Mouse (Mus musculus): ENCODE results near the gene Pcsk2. TPM values are rescaled to one million over a fixed set of nuclear protein-coding genes. Genes with fewer than 3 reads are reported as not detected.

Gene Pcsk2
- total RNA-seq, 2 experiments from 2014 or later, result not detected

GRCm38 (mm10) chr2:143812262-143812661 lies 266.3 kb downstream of the Pcsk2 start:
- DNase-seq (ENCODE audit: low spot score), result no peak
- intact Hi-C loops (cut with DNase I), result no loop called here

- no peak for DNase-seq (ENCODE audit: low spot score)
- intact Hi-C loops (cut with DNase I), result no loop called here
These were observed 267.5 kb downstream of the Pcsk2 start for GRCm38 (mm10) chr2:143813461-143813860.

GRCm38 (mm10) chr2:143831645-143832044 lies 285.7 kb downstream of the Pcsk2 start:
- intact Hi-C loops (cut with DNase I), result no loop called here

GRCm38 (mm10) chr2:143832721-143833120 lies 286.8 kb downstream of the Pcsk2 start:
- intact Hi-C loops (cut with DNase I), result no loop called here
- no peak for DNase-seq (ENCODE audit: low spot score)

More at GRCm38 (mm10) chr2:143831645-143832044, 285.7 kb downstream of the Pcsk2 start:
- DNase-seq (ENCODE audit: low spot score), result no peak

GRCm38 (mm10) chr2:143834082-143834481 lies 288.1 kb downstream of the Pcsk2 start:
- intact Hi-C loops (cut with DNase I), result no loop called here
- DNase-seq (ENCODE audit: low spot score), result no peak

- DNase-seq (ENCODE audit: low spot score), result no peak
- intact Hi-C loops (cut with DNase I), result loop anchor here (2.0 to 5.0 kb wide), 2 partner anchors 451 to 616 kb away; no protein-coding TSS in a partner anchor
These were observed 289.9 kb downstream of the Pcsk2 start for GRCm38 (mm10) chr2:143835820-143836219.

GRCm38 (mm10) chr2:143837291-143837701 lies 291.3 kb downstream of the Pcsk2 start:
- intact Hi-C loops (cut with DNase I), result loop anchor here (2.0 to 5.0 kb wide), 2 partner anchors 450 to 615 kb away; no protein-coding TSS in a partner anchor

GRCm38 (mm10) chr2:143838698-143839097 lies 292.7 kb downstream of the Pcsk2 start:
- no peak for DNase-seq (ENCODE audit: low spot score)
- intact Hi-C loops (cut with DNase I), result loop anchor here (2.0 to 5.0 kb wide), 2 partner anchors 378 to 614 kb away; no protein-coding TSS in a partner anchor

More at GRCm38 (mm10) chr2:143837291-143837701, 291.3 kb downstream of the Pcsk2 start:
- peak; percentile 21 for DNase-seq (ENCODE audit: low spot score)

- no peak for DNase-seq (ENCODE audit: low spot score)
- intact Hi-C loops (cut with DNase I), result loop anchor here (2.0 to 5.0 kb wide), 2 partner anchors 377 to 613 kb away; no protein-coding TSS in a partner anchor
These were observed 293.5 kb downstream of the Pcsk2 start for GRCm38 (mm10) chr2:143839458-143839857.

GRCm38 (mm10) chr2:143840895-143841294 lies 294.9 kb downstream of the Pcsk2 start:
- no peak for DNase-seq (ENCODE audit: low spot score)
- intact Hi-C loops (cut with DNase I), result no loop called here

GRCm38 (mm10) chr2:143841536-143841935 lies 295.6 kb downstream of the Pcsk2 start:
- no peak for DNase-seq (ENCODE audit: low spot score)
- intact Hi-C loops (cut with DNase I), result no loop called here

- DNase-seq (ENCODE audit: low spot score), result no peak
These were observed 298.8 kb downstream of the Pcsk2 start for GRCm38 (mm10) chr2:143844779-143845178.

GRCm38 (mm10) chr2:143846799-143847198 lies 300.8 kb downstream of the Pcsk2 start:
- intact Hi-C loops (cut with DNase I), result no loop called here
- peak; percentile 43 for DNase-seq (ENCODE audit: low spot score)

More at GRCm38 (mm10) chr2:143844779-143845178, 298.8 kb downstream of the Pcsk2 start:
- intact Hi-C loops (cut with DNase I), result no loop called here

GRCm38 (mm10) chr2:143847291-143847690 lies 301.3 kb downstream of the Pcsk2 start:
- intact Hi-C loops (cut with DNase I), result no loop called here
- DNase-seq (ENCODE audit: low spot score), result no peak

GRCm38 (mm10) chr2:143851354-143852221 lies 305.6 kb downstream of the Pcsk2 start:
- no peak for DNase-seq (ENCODE audit: low spot score)

GRCm38 (mm10) chr2:143852295-143853275 lies 306.6 kb downstream of the Pcsk2 start:
- DNase-seq (ENCODE audit: low spot score), result no peak
- intact Hi-C loops (cut with DNase I), result no loop called here

More at GRCm38 (mm10) chr2:143851354-143852221, 305.6 kb downstream of the Pcsk2 start:
- intact Hi-C loops (cut with DNase I), result no loop called here

GRCm38 (mm10) chr2:143853447-143853846 lies 307.5 kb downstream of the Pcsk2 start:
- intact Hi-C loops (cut with DNase I), result no loop called here
- DNase-seq (ENCODE audit: low spot score), result no peak

- intact Hi-C loops (cut with DNase I), result no loop called here
- no peak for DNase-seq (ENCODE audit: low spot score)
These were observed 313.2 kb downstream of the Pcsk2 start for GRCm38 (mm10) chr2:143859166-143859565.

- peak; percentile 46 for DNase-seq (ENCODE audit: low spot score)
- intact Hi-C loops (cut with DNase I), result loop anchor here (10.0 kb wide), 1 partner anchor 592 kb away; no protein-coding TSS in a partner anchor
These were observed 316.7 kb downstream of the Pcsk2 start, which contains the start of gene Bfsp1 for GRCm38 (mm10) chr2:143862484-143863231. Gene Bfsp1, minus strand, starts transcription at chr2:143863173.

Measured in heart, postnatal 25 days (tissue).